Mouse (Mus musculus): ENCODE measurements around the gene Gsdmc3. TPM values are rescaled to one million over a fixed set of nuclear protein-coding genes. Genes with fewer than 3 reads are reported as not detected.

Gene Gsdmc3
- polyA plus RNA-seq, 1 experiment from 2014 or later: 3.9 TPM

Other genes starting within 250 kb of the Gsdmc3 start
- gene Gsdmc2, start 33.4 kb downstream of the Gsdmc3 start, polyA plus RNA-seq (2015; fragmentation: Nextera tagmentation; extraction: Ambion mirVana): 12.3 and 14.7 TPM in 2 replicates
- gene Gsdmc4, start 33.7 kb upstream of the Gsdmc3 start, polyA plus RNA-seq (2015; fragmentation: Nextera tagmentation; extraction: Ambion mirVana): 1.1 and 1.4 TPM in 2 replicates
- gene Fam49b, start 181.9 kb upstream of the Gsdmc3 start, polyA plus RNA-seq (2015; fragmentation: Nextera tagmentation; extraction: Ambion mirVana): 64.7 and 72.0 TPM in 2 replicates